Mouse (Mus musculus): Measurements from ENCODE around the gene Scn1a. TPM values are rescaled to one million over a fixed set of nuclear protein-coding genes. Genes with fewer than 3 reads are reported as not detected.

Gene Scn1a
- polyA plus RNA-seq, 1 experiment from 2014 or later: 25.5 TPM

DNA sequence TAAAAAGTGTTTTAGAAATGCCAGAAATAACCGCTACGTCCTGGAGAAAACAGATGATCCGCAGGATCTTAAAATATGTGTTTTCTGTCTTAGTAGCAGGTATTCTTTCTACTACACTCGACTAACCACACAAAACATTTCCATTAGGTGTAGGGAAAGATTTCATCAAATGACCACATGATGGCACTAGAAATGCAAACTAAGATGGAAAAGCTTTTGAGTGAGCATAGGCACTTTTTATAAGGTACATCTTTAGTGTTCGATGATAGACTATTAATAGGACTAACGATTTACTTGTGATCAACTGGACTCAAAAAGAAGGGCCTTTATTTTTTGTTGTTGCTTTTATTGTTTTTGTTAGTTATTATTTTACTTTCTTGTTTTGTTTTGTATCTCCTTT lies 104.2 kb downstream of the Scn1a start:
- no peak overlapping the region for H3K27ac ChIP-seq (ENCODE audit: low read depth, low read length)
- H3K4me2 ChIP-seq (ENCODE audit: low read length): no peak overlapping the region
- no peaks in the 10 kb centered on the region for H3K4me1 ChIP-seq (ENCODE audit: control insufficient read depth, insufficient read depth, low read depth, low read length)
- H3K36me3 ChIP-seq (ENCODE audit: control insufficient read depth, insufficient read depth, low read length): no peaks in the 10 kb centered on the region
- 80% methylated on average over 6 of the region's 6 CpGs for WGBS
- H3K9ac ChIP-seq (ENCODE audit: low read depth, low read length): no peak overlapping the region
- no peaks in the 10 kb centered on the region for H3K9me3 ChIP-seq (ENCODE audit: control insufficient read depth, low read length)
- H3K27me3 ChIP-seq (replicated peaks; ENCODE audit: control insufficient read depth, insufficient read depth, low read length): no peaks in the 10 kb centered on the region
- no peak for ATAC-seq
- H3K4me3 ChIP-seq (ENCODE audit: low read length): no peak overlapping the region

- Histone ChIP-seq H3K9ac (ENCODE audit: low read depth, low read length) (no peak overlapping the region), H3K4me1 (ENCODE audit: control insufficient read depth, insufficient read depth, low read depth, low read length) (no peaks in the 10 kb centered on the region), H3K27me3 (replicated peaks; ENCODE audit: control insufficient read depth, insufficient read depth, low read length) (no peaks in the 10 kb centered on the region), H3K36me3 (ENCODE audit: control insufficient read depth, insufficient read depth, low read length) (peaks cover 8% of the 10 kb centered on the region; the same call in 1 of the 2 replicates), H3K4me3 (ENCODE audit: low read length) (no peak overlapping the region), H3K4me2 (ENCODE audit: low read length) (no peak overlapping the region), H3K27ac (ENCODE audit: low read depth, low read length) (no peak overlapping the region), H3K9me3 (ENCODE audit: control insufficient read depth, low read length) (no peaks in the 10 kb centered on the region)
- 78% methylated on average over 3 of the region's 3 CpGs for WGBS
- ATAC-seq: no peak
Measured at GRCm38 (mm10) chr2:66272551-66272950, 168.1 kb downstream of the Scn1a start.

DNA sequence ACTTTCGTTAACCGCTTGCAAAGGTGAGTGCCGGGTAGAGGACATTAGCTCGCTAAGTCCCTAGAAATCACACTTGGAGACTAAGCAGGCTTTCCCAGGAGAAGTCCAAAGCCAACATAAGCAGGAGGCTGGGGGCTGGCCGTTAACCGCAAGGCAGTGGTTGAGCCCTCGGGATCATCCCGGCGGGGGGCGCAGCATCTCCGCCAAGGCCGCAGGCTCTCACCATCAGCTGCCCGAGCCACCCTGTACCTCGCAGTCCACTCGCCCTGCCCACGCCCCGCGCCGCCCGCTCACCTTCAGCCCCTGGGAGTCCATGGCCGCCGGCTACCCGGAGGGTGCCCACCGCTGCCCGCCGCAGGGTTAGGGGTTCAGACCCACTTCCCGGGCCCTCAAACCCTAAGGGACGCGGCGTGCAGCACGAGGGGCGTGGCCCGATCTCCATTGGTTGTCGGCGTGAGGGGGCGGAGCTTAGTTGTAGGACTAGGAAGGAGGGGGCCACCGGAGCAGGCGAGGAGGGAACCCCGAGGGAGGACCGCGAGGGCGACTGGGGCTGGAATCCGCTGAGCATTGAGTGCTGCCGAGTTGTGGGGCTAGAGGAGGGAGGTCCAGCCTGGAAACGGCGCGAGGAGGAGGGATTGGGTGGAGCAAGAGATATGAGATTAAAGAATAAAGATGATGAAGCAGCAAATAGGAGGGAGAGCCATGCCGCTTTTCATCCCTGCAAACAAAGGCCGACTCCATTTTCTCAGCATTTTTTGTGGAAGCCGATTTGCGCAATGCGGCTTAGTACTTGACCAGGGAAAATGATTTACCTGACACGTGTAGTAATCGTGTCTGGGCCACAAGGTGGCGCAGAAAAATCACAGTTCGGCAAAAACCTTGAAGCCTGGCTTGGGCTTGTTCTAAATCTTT lies 184.2 kb downstream of the Scn1a start, which contains the start of gene Ttc21b:
Gene Ttc21b, minus strand, starts transcription at position 398 of the 912 bp plus-strand sequence.
- Histone ChIP-seq H3K36me3 (ENCODE audit: control insufficient read depth, insufficient read depth, low read length) (peaks cover 5% of the 10 kb centered on the region), H3K9ac (ENCODE audit: low read depth, low read length) (peak within 1 kb of the TSS; percentile 92), H3K4me3 (ENCODE audit: low read length) (peak within 1 kb of the TSS; percentile 93), H3K27me3 (replicated peaks; ENCODE audit: control insufficient read depth, insufficient read depth, low read length) (no peaks in the 10 kb centered on the region), H3K4me2 (ENCODE audit: low read length) (peak within 1 kb of the TSS; percentile 61), H3K9me3 (ENCODE audit: control insufficient read depth, low read length) (no peaks in the 10 kb centered on the region), H3K4me1 (ENCODE audit: control insufficient read depth, insufficient read depth, low read depth, low read length) (peaks cover 14% of the 10 kb centered on the region), H3K27ac (ENCODE audit: low read depth, low read length) (peak within 1 kb of the TSS; percentile 90)
- ATAC-seq: peak; percentile 99
- under 1% methylated on average over 56 of the region's 56 CpGs for WGBS

- H3K9ac ChIP-seq (ENCODE audit: low read depth, low read length): no peak overlapping the region
- peak; percentile 63; the same call in 1 of the 2 replicates for ATAC-seq
- no peaks in the 10 kb centered on the region for H3K9me3 ChIP-seq (ENCODE audit: control insufficient read depth, low read length)
- no peak overlapping the region for H3K4me3 ChIP-seq (ENCODE audit: low read length)
- no peaks in the 10 kb centered on the region for H3K27me3 ChIP-seq (replicated peaks; ENCODE audit: control insufficient read depth, insufficient read depth, low read length)
- H3K27ac ChIP-seq (ENCODE audit: low read depth, low read length): no peak overlapping the region
- H3K4me2 ChIP-seq (ENCODE audit: low read length): no peak overlapping the region
- H3K36me3 ChIP-seq (ENCODE audit: control insufficient read depth, insufficient read depth, low read length): peaks cover 24% of the 10 kb centered on the region
- WGBS: 69% methylated on average over 1 of the region's 1 CpGs
- no peaks in the 10 kb centered on the region for H3K4me1 ChIP-seq (ENCODE audit: control insufficient read depth, insufficient read depth, low read depth, low read length)
Measured at GRCm38 (mm10) chr2:66244013-66244412, 196.6 kb downstream of the Scn1a start.

DNA sequence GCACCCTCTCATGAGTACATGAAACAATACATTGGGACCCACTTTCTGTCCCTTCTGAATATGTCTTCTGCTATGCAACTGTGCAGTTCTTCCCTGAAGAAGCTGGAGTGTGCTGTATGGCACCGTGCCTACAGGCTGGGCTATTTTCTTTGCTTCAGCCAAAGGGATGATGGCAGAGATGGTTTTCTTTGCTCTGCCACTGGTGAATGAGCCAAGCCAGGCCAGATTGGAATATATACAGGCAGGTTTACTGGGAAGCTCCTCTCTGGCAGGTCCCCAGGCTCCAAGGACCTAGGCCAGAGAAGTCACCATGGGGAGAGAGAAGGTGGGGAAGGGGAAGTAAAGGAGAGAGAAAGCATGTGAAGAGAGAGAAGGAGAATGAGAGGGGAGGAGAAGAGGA lies 200.3 kb downstream of the Scn1a start:
- Histone ChIP-seq H3K4me3 (ENCODE audit: low read length) (no peak overlapping the region), H3K4me2 (ENCODE audit: low read length) (no peak overlapping the region), H3K9ac (ENCODE audit: low read depth, low read length) (no peak overlapping the region), H3K36me3 (ENCODE audit: control insufficient read depth, insufficient read depth, low read length) (peaks cover 13% of the 10 kb centered on the region), H3K27ac (ENCODE audit: low read depth, low read length) (no peak overlapping the region), H3K27me3 (replicated peaks; ENCODE audit: control insufficient read depth, insufficient read depth, low read length) (no peaks in the 10 kb centered on the region), H3K9me3 (ENCODE audit: control insufficient read depth, low read length) (no peaks in the 10 kb centered on the region), H3K4me1 (ENCODE audit: control insufficient read depth, insufficient read depth, low read depth, low read length) (no peaks in the 10 kb centered on the region)
- 100% methylated on average over 1 of the region's 1 CpGs for WGBS
- no peak for ATAC-seq

DNA sequence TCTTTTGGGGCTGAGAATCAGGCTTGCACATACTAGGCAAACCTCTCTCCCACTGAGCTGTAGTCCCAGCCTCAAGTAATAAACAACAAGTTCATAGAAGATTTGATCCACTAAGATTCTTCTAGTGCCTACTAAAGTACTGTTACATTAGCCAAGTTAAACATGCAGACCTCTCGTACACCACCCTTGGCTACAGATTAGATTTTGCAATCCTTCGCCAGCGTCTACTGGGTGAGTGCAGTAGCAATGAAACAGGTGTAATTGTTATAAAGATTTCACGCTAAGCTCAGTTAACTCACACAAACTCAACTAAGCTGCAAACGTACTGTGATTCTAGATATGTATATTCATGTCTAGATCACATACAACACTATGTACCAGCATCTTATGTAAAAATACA lies 201.8 kb downstream of the Scn1a start:
- no peak overlapping the region for H3K4me2 ChIP-seq (ENCODE audit: low read length)
- no peaks in the 10 kb centered on the region for H3K27me3 ChIP-seq (replicated peaks; ENCODE audit: control insufficient read depth, insufficient read depth, low read length)
- H3K9me3 ChIP-seq (ENCODE audit: control insufficient read depth, low read length): no peaks in the 10 kb centered on the region
- H3K27ac ChIP-seq (ENCODE audit: low read depth, low read length): no peak overlapping the region
- ATAC-seq: no peak
- H3K4me1 ChIP-seq (ENCODE audit: control insufficient read depth, insufficient read depth, low read depth, low read length): no peaks in the 10 kb centered on the region
- WGBS: 87% methylated on average over 5 of the region's 5 CpGs
- no peak overlapping the region for H3K4me3 ChIP-seq (ENCODE audit: low read length)
- peaks cover 14% of the 10 kb centered on the region for H3K36me3 ChIP-seq (ENCODE audit: control insufficient read depth, insufficient read depth, low read length)
- no peak overlapping the region for H3K9ac ChIP-seq (ENCODE audit: low read depth, low read length)

DNA sequence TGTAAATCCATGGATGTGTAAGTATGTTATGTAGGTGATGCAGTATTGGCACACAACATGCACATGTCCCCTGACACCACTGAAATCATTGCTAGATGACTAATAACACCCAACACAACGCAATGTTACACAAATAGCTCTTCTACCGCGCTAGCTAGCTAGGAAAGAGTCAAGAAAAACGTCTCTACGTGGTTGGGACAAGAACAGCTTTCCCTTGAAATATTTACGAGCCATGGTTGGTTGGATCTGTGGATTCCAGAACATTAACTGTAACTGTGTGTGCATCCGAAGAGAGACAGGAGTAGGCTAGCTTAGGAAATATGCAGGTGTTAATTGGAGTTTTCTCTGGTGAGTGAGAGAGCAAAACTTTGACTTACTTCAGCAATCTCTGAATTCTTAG lies 219.7 kb downstream of the Scn1a start:
- ATAC-seq: no peak
- 90% methylated on average over 7 of the region's 7 CpGs for WGBS

More for the DNA sequence above, 219.7 kb downstream of the Scn1a start:
- H3K9ac ChIP-seq (ENCODE audit: low read depth, low read length): no peak overlapping the region
- H3K4me1 ChIP-seq (ENCODE audit: control insufficient read depth, insufficient read depth, low read depth, low read length): no peaks in the 10 kb centered on the region
- H3K27me3 ChIP-seq (replicated peaks; ENCODE audit: control insufficient read depth, insufficient read depth, low read length): no peaks in the 10 kb centered on the region
- no peaks in the 10 kb centered on the region for H3K9me3 ChIP-seq (ENCODE audit: control insufficient read depth, low read length)
- H3K4me2 ChIP-seq (ENCODE audit: low read length): no peak overlapping the region
- H3K36me3 ChIP-seq (ENCODE audit: control insufficient read depth, insufficient read depth, low read length): peaks cover 10% of the 10 kb centered on the region
- no peak overlapping the region for H3K27ac ChIP-seq (ENCODE audit: low read depth, low read length)
- no peak overlapping the region for H3K4me3 ChIP-seq (ENCODE audit: low read length)

Other genes starting within 250 kb of the Scn1a start
- gene Ttc21b, start 184.2 kb downstream of the Scn1a start, polyA plus RNA-seq (2015; fragmentation: Nextera tagmentation; extraction: Ambion mirVana): 11.1 TPM in 2 replicates
- gene Scn9a, start 194.1 kb upstream of the Scn1a start, polyA plus RNA-seq (2015; fragmentation: Nextera tagmentation; extraction: Ambion mirVana): 12.9 and 14.4 TPM in 2 replicates

All from hindbrain, embryonic 16.5 days (tissue).